Mouse (Mus musculus) midbrain, postnatal 0 days (tissue): ENCODE data around the gene Tpra1. TPM values are rescaled to one million over a fixed set of nuclear protein-coding genes. Genes with fewer than 3 reads are reported as not detected.

ENCODE experiments used
- ATAC-seq: fragments of 200-750 bp; cut with Nextera tagmentation; 2 replicates; pipeline ENCODE4 v1.8.0; 2017; ENCODE audit warnings: moderate number of reproducible peaks, mild to moderate bottlenecking, moderate TSS enrichment, moderate library complexity; ENCODE audit not compliant: low FRiP score
- DNase-seq: peaks from one replicate; pipeline ENCODE4 v3.0.0-alpha.2; 2015; ENCODE audit warnings: low spot score
- H3K27ac ChIP-seq: fragments of 300-500 bp; sonication (generic); 2 replicates; pipeline ENCODE4 v1.5.1; 2014; ENCODE audit warnings: low read depth, mild to moderate bottlenecking, low read length, mixed read lengths
- H3K27me3 ChIP-seq: fragments of 300-500 bp; sonication (generic); 2 replicates; pipeline ENCODE4 v1.6.1; 2014; ENCODE audit warnings: low read length, control low read depth, mixed read lengths; ENCODE audit not compliant: insufficient read depth
- H3K36me3 ChIP-seq: fragments of 300-500 bp; sonication (generic); 2 replicates; pipeline ENCODE4 v1.6.1; 2014; ENCODE audit warnings: low read length, control low read depth, mixed read lengths; ENCODE audit not compliant: insufficient read depth
- H3K4me1 ChIP-seq: fragments of 300-500 bp; sonication (generic); 2 replicates; pipeline ENCODE4 v1.6.1; 2014; ENCODE audit warnings: mild to moderate bottlenecking, control low read depth, antibody characterized with exemption, low read length, mixed read lengths; ENCODE audit not compliant: insufficient read depth
- H3K4me2 ChIP-seq: fragments of 300-500 bp; sonication (generic); 2 replicates; pipeline ENCODE4 v1.6.1; 2014; ENCODE audit warnings: low read depth, mild to moderate bottlenecking, low read length, mixed read lengths; ENCODE audit not compliant: poor library complexity, severe bottlenecking
- H3K4me3 ChIP-seq: fragments of 300-500 bp; sonication (generic); 2 replicates; pipeline ENCODE4 v1.5.1; 2014; ENCODE audit warnings: low read depth, mild to moderate bottlenecking, low read length, moderate library complexity
- H3K9ac ChIP-seq: fragments of 300-500 bp; sonication (generic); replicated peaks from 2 replicates; pipeline ENCODE4 v1.6.1; 2014; ENCODE audit warnings: mild to moderate bottlenecking, low read length, moderate library complexity, mixed read lengths; ENCODE audit not compliant: poor library complexity, severe bottlenecking
- H3K9me3 ChIP-seq: fragments of 300-500 bp; sonication (generic); 2 replicates; pipeline ENCODE4 v1.6.1; 2016; ENCODE audit warnings: low read length, control low read depth
- CTCF ChIP-seq: IDR thresholded peaks from 2 replicates; pipeline ENCODE4 v1.5.1; 2016; ENCODE audit warnings: antibody characterized with exemption, mild to moderate bottlenecking
- WGBS: fragments of 180-500 bp; shearing (Covaris S2); extraction: QIAGEN DNeasy Blood & Tissue Kit; methylation state at CpG from one replicate; pipeline ENCODE4 v1.1.7; 2014; 5-methylcytosine and 5-hydroxymethylcytosine counted together
- polyA plus RNA-seq: library from polyadenylated mRNA; unstranded; fragments of >200 nt; fragmentation: Nextera tagmentation; extraction: Ambion mirVana; gene quantifications from 2 replicates; pipeline ENCODE4 v1.2.1, GENCODE M21; 2015
- total RNA-seq: library from RNA; depleted of rRNA; stranded (reverse); fragments of >200 nt; gene quantifications from 2 replicates; pipeline ENCODE4 v1.2.3, GENCODE M21; 2014

The Tpra1 gene
- total and polyA plus RNA-seq, 2 experiments from 2014 or later, result 52.7 to 69.7 TPM

- 85% methylated on average over 12 of the region's 12 CpGs for WGBS
- H3K27me3 ChIP-seq, result no peaks in the 10 kb centered on the region
- DNase-seq (no peak), ATAC-seq (no peak)
- H3K36me3 ChIP-seq, result peaks cover 15% of the 10 kb centered on the region; the same call in 1 of the 2 replicates
- TF ChIP-seq CTCF, result no peak
- no peak overlapping the region for H3K4me3 ChIP-seq
- H3K4me2 ChIP-seq, result no peak overlapping the region
- no peaks in the 10 kb centered on the region for H3K9me3 ChIP-seq
- H3K4me1 ChIP-seq, result no peaks in the 10 kb centered on the region
- no peak overlapping the region for H3K27ac ChIP-seq
- H3K9ac ChIP-seq, result no peak overlapping the region
Measured at GRCm38 (mm10) chr6:88885644-88886416, 16.2 kb upstream of the Tpra1 start.

- ATAC-seq (peak; percentile 45; the same call in 1 of the 2 replicates), DNase-seq (peak; percentile 21)
- TF ChIP-seq CTCF, result no peak
- no peaks in the 10 kb centered on the region for H3K27me3 ChIP-seq
- H3K4me1 ChIP-seq, result no peaks in the 10 kb centered on the region
- no peaks in the 10 kb centered on the region for H3K9me3 ChIP-seq
- peaks cover 16% of the 10 kb centered on the region; the same call in 1 of the 2 replicates for H3K36me3 ChIP-seq
- H3K4me2 ChIP-seq, result no peak overlapping the region
- H3K4me3 ChIP-seq, result no peak overlapping the region
- no peak overlapping the region for H3K9ac ChIP-seq
- H3K27ac ChIP-seq, result no peak overlapping the region
- 43% methylated on average over 2 of the region's 2 CpGs for WGBS
Measured at GRCm38 (mm10) chr6:88886417-88886967, 15.6 kb upstream of the Tpra1 start.

- H3K4me3 ChIP-seq, result no peak overlapping the region
- H3K4me2 ChIP-seq, result no peak overlapping the region
- H3K27ac ChIP-seq, result no peak overlapping the region
- no peak for TF ChIP-seq CTCF
- ATAC-seq, result no peak
- H3K9me3 ChIP-seq, result no peaks in the 10 kb centered on the region
- H3K4me1 ChIP-seq, result no peaks in the 10 kb centered on the region
- 95% methylated on average over 13 of the region's 13 CpGs for WGBS
- no peaks in the 10 kb centered on the region for H3K27me3 ChIP-seq
- peaks cover 18% of the 10 kb centered on the region for H3K36me3 ChIP-seq
- DNase-seq, result no peak
- no peak overlapping the region for H3K9ac ChIP-seq
Measured at GRCm38 (mm10) chr6:88889410-88890042, 12.5 kb upstream of the Tpra1 start.

- 85% methylated on average over 7 of the region's 7 CpGs for WGBS
- Histone ChIP-seq H3K4me1 (no peaks in the 10 kb centered on the region), H3K36me3 (peaks cover 16% of the 10 kb centered on the region), H3K9ac (no peak overlapping the region), H3K4me2 (no peak overlapping the region), H3K9me3 (no peaks in the 10 kb centered on the region), H3K27ac (no peak overlapping the region), H3K27me3 (no peaks in the 10 kb centered on the region), H3K4me3 (no peak overlapping the region)
- DNase-seq (no peak), ATAC-seq (no peak)
- no peak for TF ChIP-seq CTCF
Measured at GRCm38 (mm10) chr6:88890832-88891231, 11.2 kb upstream of the Tpra1 start.

GRCm38 (mm10) chr6:88893559-88893958 is 8.5 kb upstream of the Tpra1 start:
- H3K4me2 ChIP-seq, result no peak overlapping the region
- H3K9ac ChIP-seq, result no peak overlapping the region
- no peak overlapping the region for H3K27ac ChIP-seq
- H3K4me1 ChIP-seq, result no peaks in the 10 kb centered on the region
- ATAC-seq (no peak), DNase-seq (peak; percentile 70)
- 54% methylated on average over 5 of the region's 5 CpGs for WGBS
- no peaks in the 10 kb centered on the region for H3K9me3 ChIP-seq
- H3K27me3 ChIP-seq, result no peaks in the 10 kb centered on the region
- H3K36me3 ChIP-seq, result peaks cover 10% of the 10 kb centered on the region
- peak; percentile 89 for TF ChIP-seq CTCF
- no peak overlapping the region for H3K4me3 ChIP-seq

GRCm38 (mm10) chr6:88895943-88896342 is 6.1 kb upstream of the Tpra1 start:
- H3K27me3 ChIP-seq, result no peaks in the 10 kb centered on the region
- H3K9me3 ChIP-seq, result no peaks in the 10 kb centered on the region
- peaks cover 5% of the 10 kb centered on the region for H3K36me3 ChIP-seq
- H3K4me1 ChIP-seq, result peaks cover under 1% of the 10 kb centered on the region; the same call in 1 of the 2 replicates
- ATAC-seq (no peak), DNase-seq (no peak)
- H3K4me2 ChIP-seq, result no peak overlapping the region
- TF ChIP-seq CTCF, result no peak; the same call in 1 of the 2 replicates
- no peak overlapping the region for H3K4me3 ChIP-seq
- H3K9ac ChIP-seq, result no peak overlapping the region
- 85% methylated on average over 6 of the region's 6 CpGs for WGBS
- H3K27ac ChIP-seq, result no peak overlapping the region
